Mouse (Mus musculus): Measurements from ENCODE around the gene Ccndbp1. TPM values are rescaled to one million over a fixed set of nuclear protein-coding genes. Genes with fewer than 3 reads are reported as not detected.

The Ccndbp1 gene
- polyA plus RNA-seq (2014; fragmentation: Nextera tagmentation; extraction: Ambion mirVana), result 36.6 and 42.8 TPM in 2 replicates

DNA sequence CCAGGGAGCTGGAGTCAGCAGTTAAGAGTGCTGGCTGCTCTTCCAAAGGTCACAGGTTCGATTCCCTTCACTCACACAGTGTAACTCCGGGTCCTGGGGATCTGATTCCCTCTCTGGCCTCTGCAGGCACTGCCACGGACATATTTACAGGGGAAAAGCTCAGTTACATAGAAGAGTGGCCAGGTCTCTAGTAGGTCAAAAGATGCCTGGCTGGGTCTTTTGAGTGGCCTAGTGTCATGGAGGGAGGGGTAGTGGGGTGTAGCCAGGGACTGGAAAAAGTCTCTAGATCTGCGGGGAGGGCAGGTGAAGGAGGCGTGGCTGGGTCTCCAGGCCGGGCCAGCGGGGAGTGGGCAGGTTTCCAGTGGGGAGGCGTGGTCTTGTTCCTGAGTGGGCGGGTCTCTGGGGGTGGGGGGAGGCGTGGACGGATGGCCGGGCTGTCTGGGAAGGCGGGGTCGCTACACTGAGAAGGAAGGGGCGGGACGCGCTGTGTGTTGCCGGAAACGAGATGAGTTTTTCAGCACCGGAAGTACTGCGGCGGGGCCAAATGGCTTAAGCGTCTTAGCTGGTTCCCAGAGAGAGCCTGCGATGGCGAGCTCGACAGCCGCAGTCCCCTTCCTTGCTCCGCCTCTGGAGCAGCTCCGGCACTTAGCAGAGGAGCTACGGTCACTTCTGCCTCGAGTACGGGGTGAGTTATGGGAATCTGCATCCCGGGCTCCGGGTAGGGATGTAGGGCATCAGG lies at the start of gene Ccndbp1:
Gene Ccndbp1, plus strand, starts transcription at position 479 of the 739 bp plus-strand sequence.
- 0 out of 2 replicates have a peak, but pooled peaks cover 6% of the 10 kb centered on the region for H3K4me1 ChIP-seq (ENCODE audit: control insufficient read depth, insufficient read depth, low read length)
- H3K9me3 ChIP-seq (ENCODE audit: control insufficient read depth, low read length), result no peaks in the 10 kb centered on the region
- no peaks in the 10 kb centered on the region for H3K27me3 ChIP-seq (replicated peaks; ENCODE audit: control insufficient read depth, insufficient read depth, low read length)
- H3K4me2 ChIP-seq (ENCODE audit: low read depth, low read length), result peak within 1 kb of the TSS; percentile 79
- peak within 1 kb of the TSS; percentile 80 for H3K9ac ChIP-seq (ENCODE audit: low read depth, low read length)
- 3% methylated on average over 34 of the region's 34 CpGs for WGBS
- peak; percentile 97 for DNase-seq (ENCODE audit: low spot score)
- peaks cover 20% of the 10 kb centered on the region; the same call in 1 of the 2 replicates for H3K36me3 ChIP-seq (ENCODE audit: control insufficient read depth, insufficient read depth, low read length)
- peak; percentile 98 for ATAC-seq (ENCODE audit: low read depth)
- H3K4me3 ChIP-seq (ENCODE audit: low read depth, low read length), result peak within 1 kb of the TSS; percentile 82
- H3K27ac ChIP-seq (replicated peaks; ENCODE audit: low read depth, low read length), result no peak within 1 kb of the TSS

DNA sequence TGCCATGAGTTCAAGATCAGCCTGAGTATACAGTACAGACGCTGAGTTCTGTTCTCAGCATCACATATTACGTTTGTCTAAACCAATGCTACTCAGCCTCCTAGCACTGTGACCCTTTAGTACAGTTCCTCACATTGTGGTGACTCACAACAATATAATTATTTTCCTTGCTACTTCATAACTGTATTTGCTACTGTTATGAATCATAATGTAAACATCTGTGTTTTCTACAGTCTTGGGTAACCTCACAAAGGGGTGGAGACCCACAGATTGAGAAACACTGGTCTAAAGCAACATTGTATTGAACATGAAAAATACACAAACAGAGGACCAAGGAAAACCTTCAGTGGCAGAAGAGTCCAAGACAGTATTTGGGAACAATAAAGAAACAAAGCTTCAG lies 48.8 kb upstream of the Ccndbp1 start:
- Histone ChIP-seq H3K9ac (ENCODE audit: low read depth, low read length) (no peak overlapping the region), H3K36me3 (ENCODE audit: control insufficient read depth, insufficient read depth, low read length) (peaks cover 43% of the 10 kb centered on the region), H3K27me3 (replicated peaks; ENCODE audit: control insufficient read depth, insufficient read depth, low read length) (no peaks in the 10 kb centered on the region), H3K4me2 (ENCODE audit: low read depth, low read length) (no peak overlapping the region), H3K27ac (replicated peaks; ENCODE audit: low read depth, low read length) (no peak overlapping the region), H3K4me3 (ENCODE audit: low read depth, low read length) (no peak overlapping the region), H3K4me1 (ENCODE audit: control insufficient read depth, insufficient read depth, low read length) (no peaks in the 10 kb centered on the region), H3K9me3 (ENCODE audit: control insufficient read depth, low read length) (no peaks in the 10 kb centered on the region)
- WGBS, result 100% methylated on average over 2 of the region's 2 CpGs
- no peak for ATAC-seq (ENCODE audit: low read depth)
- DNase-seq (ENCODE audit: low spot score), result no peak

GRCm38 (mm10) chr2:120959827-120960226 lies 48.4 kb upstream of the Ccndbp1 start:
- Histone ChIP-seq H3K4me1 (ENCODE audit: control insufficient read depth, insufficient read depth, low read length) (no peaks in the 10 kb centered on the region), H3K27me3 (replicated peaks; ENCODE audit: control insufficient read depth, insufficient read depth, low read length) (no peaks in the 10 kb centered on the region), H3K9ac (ENCODE audit: low read depth, low read length) (no peak overlapping the region), H3K4me2 (ENCODE audit: low read depth, low read length) (no peak overlapping the region), H3K36me3 (ENCODE audit: control insufficient read depth, insufficient read depth, low read length) (peaks cover 39% of the 10 kb centered on the region), H3K9me3 (ENCODE audit: control insufficient read depth, low read length) (no peaks in the 10 kb centered on the region), H3K27ac (replicated peaks; ENCODE audit: low read depth, low read length) (no peak overlapping the region), H3K4me3 (ENCODE audit: low read depth, low read length) (no peak overlapping the region)
- DNase-seq (ENCODE audit: low spot score) (no peak), ATAC-seq (ENCODE audit: low read depth) (no peak)
- 90% methylated on average over 5 of the region's 5 CpGs for WGBS

DNA sequence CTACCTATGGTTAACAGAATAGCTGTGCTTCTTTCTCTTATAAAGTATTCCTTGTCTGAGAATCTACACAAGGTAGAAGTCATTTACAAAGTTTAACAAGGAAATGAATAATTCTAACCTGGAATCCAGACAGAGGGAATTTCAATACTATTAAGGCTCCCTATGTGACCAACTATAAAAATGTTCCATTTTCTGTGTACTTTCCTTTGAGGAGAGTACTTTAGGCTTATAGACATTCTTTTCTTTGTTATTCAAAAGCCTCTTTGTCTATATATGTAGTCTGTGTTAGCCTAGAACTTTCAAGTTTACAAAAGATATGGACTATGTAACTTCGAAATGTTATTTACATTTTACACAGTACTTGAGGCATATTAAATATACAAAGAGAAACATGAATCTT lies 47.9 kb upstream of the Ccndbp1 start:
- ATAC-seq (ENCODE audit: low read depth) (no peak), DNase-seq (ENCODE audit: low spot score) (no peak)
- Histone ChIP-seq H3K36me3 (ENCODE audit: control insufficient read depth, insufficient read depth, low read length) (peaks cover 35% of the 10 kb centered on the region), H3K9me3 (ENCODE audit: control insufficient read depth, low read length) (no peaks in the 10 kb centered on the region), H3K9ac (ENCODE audit: low read depth, low read length) (no peak overlapping the region), H3K27ac (replicated peaks; ENCODE audit: low read depth, low read length) (no peak overlapping the region), H3K27me3 (replicated peaks; ENCODE audit: control insufficient read depth, insufficient read depth, low read length) (no peaks in the 10 kb centered on the region), H3K4me2 (ENCODE audit: low read depth, low read length) (no peak overlapping the region), H3K4me3 (ENCODE audit: low read depth, low read length) (no peak overlapping the region), H3K4me1 (ENCODE audit: control insufficient read depth, insufficient read depth, low read length) (no peaks in the 10 kb centered on the region)
- 91% methylated on average over 1 of the region's 1 CpGs for WGBS

DNA sequence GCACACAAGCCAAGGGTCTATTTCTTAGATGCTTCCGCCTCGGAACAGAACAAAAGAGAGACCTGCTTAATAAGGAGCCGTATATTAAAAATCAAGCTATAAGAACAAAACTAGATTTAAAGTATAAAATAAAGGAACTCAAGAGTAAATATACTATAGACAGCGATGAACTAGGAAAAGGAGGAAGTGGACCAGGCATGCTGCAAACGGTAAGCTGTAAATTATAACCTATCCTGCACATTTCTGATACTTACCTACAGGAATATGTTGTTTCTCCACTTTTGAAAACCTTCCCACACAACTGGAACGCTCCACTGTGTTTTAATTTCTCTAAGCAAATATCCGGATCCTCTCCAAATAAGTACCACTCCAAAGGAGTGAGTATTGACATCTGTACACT lies 45.1 kb upstream of the Ccndbp1 start:
- H3K4me2 ChIP-seq (ENCODE audit: low read depth, low read length), result no peak overlapping the region
- H3K4me3 ChIP-seq (ENCODE audit: low read depth, low read length), result no peak overlapping the region
- H3K36me3 ChIP-seq (ENCODE audit: control insufficient read depth, insufficient read depth, low read length), result peaks cover 34% of the 10 kb centered on the region
- ATAC-seq (ENCODE audit: low read depth) (no peak), DNase-seq (ENCODE audit: low spot score) (no peak)
- H3K27ac ChIP-seq (replicated peaks; ENCODE audit: low read depth, low read length), result no peak overlapping the region
- H3K27me3 ChIP-seq (replicated peaks; ENCODE audit: control insufficient read depth, insufficient read depth, low read length), result no peaks in the 10 kb centered on the region
- WGBS, result 93% methylated on average over 7 of the region's 7 CpGs
- H3K9me3 ChIP-seq (ENCODE audit: control insufficient read depth, low read length), result no peaks in the 10 kb centered on the region
- no peak overlapping the region for H3K9ac ChIP-seq (ENCODE audit: low read depth, low read length)
- no peaks in the 10 kb centered on the region for H3K4me1 ChIP-seq (ENCODE audit: control insufficient read depth, insufficient read depth, low read length)

- Histone ChIP-seq H3K9me3 (ENCODE audit: control insufficient read depth, low read length) (no peaks in the 10 kb centered on the region), H3K27me3 (replicated peaks; ENCODE audit: control insufficient read depth, insufficient read depth, low read length) (no peaks in the 10 kb centered on the region), H3K27ac (replicated peaks; ENCODE audit: low read depth, low read length) (no peak overlapping the region), H3K9ac (ENCODE audit: low read depth, low read length) (no peak overlapping the region), H3K4me3 (ENCODE audit: low read depth, low read length) (no peak overlapping the region), H3K4me2 (ENCODE audit: low read depth, low read length) (no peak overlapping the region), H3K4me1 (ENCODE audit: control insufficient read depth, insufficient read depth, low read length) (peaks cover 8% of the 10 kb centered on the region), H3K36me3 (ENCODE audit: control insufficient read depth, insufficient read depth, low read length) (peaks cover 18% of the 10 kb centered on the region; the same call in 1 of the 2 replicates)
- DNase-seq (ENCODE audit: low spot score) (no peak), ATAC-seq (ENCODE audit: low read depth) (no peak)
- WGBS, result 92% methylated on average over 3 of the region's 3 CpGs
Observed at GRCm38 (mm10) chr2:120965486-120965885, 42.7 kb upstream of the Ccndbp1 start.

GRCm38 (mm10) chr2:120970045-120970539 lies 38.1 kb upstream of the Ccndbp1 start:
- H3K36me3 ChIP-seq (ENCODE audit: control insufficient read depth, insufficient read depth, low read length), result no peaks in the 10 kb centered on the region
- H3K4me2 ChIP-seq (ENCODE audit: low read depth, low read length), result peak overlapping the region; percentile 76
- WGBS, result 1% methylated on average over 21 of the region's 23 CpGs
- H3K27ac ChIP-seq (replicated peaks; ENCODE audit: low read depth, low read length), result peak overlapping the region; percentile 83
- H3K9ac ChIP-seq (ENCODE audit: low read depth, low read length), result peak overlapping the region; percentile 86
- H3K4me1 ChIP-seq (ENCODE audit: control insufficient read depth, insufficient read depth, low read length), result peaks cover 8% of the 10 kb centered on the region
- DNase-seq (ENCODE audit: low spot score), result peak; percentile 30
- peak; percentile 23 for ATAC-seq (ENCODE audit: low read depth)
- H3K9me3 ChIP-seq (ENCODE audit: control insufficient read depth, low read length), result no peaks in the 10 kb centered on the region
- peak overlapping the region; percentile 75 for H3K4me3 ChIP-seq (ENCODE audit: low read depth, low read length)
- H3K27me3 ChIP-seq (replicated peaks; ENCODE audit: control insufficient read depth, insufficient read depth, low read length), result peaks cover 5% of the 10 kb centered on the region; the same call in 1 of the 2 replicates

- Histone ChIP-seq H3K9ac (ENCODE audit: low read depth, low read length) (peak within 1 kb of the TSS; percentile 86), H3K36me3 (ENCODE audit: control insufficient read depth, insufficient read depth, low read length) (no peaks in the 10 kb centered on the region), H3K4me1 (ENCODE audit: control insufficient read depth, insufficient read depth, low read length) (peaks cover 8% of the 10 kb centered on the region), H3K27me3 (replicated peaks; ENCODE audit: control insufficient read depth, insufficient read depth, low read length) (peaks cover 5% of the 10 kb centered on the region; the same call in 1 of the 2 replicates), H3K27ac (replicated peaks; ENCODE audit: low read depth, low read length) (peak within 1 kb of the TSS; percentile 83), H3K9me3 (ENCODE audit: control insufficient read depth, low read length) (no peaks in the 10 kb centered on the region), H3K4me3 (ENCODE audit: low read depth, low read length) (peak within 1 kb of the TSS; percentile 75), H3K4me2 (ENCODE audit: low read depth, low read length) (peak within 1 kb of the TSS; percentile 76)
- ATAC-seq (ENCODE audit: low read depth) (peak; percentile 92), DNase-seq (ENCODE audit: low spot score) (peak; percentile 95)
- under 1% methylated on average over 30 of the region's 39 CpGs for WGBS
Observed at GRCm38 (mm10) chr2:120970559-120971080, 37.6 kb upstream of the Ccndbp1 start, which contains the start of gene Ubr1. Ubr1 (minus strand) TSS chr2:120970715.

All from embryonic facial prominence, embryonic 14.5 days (tissue).